Mouse (Mus musculus) hindbrain, postnatal 0 days (tissue): Measurements from ENCODE around the gene Cd83. TPM values are rescaled to one million over a fixed set of nuclear protein-coding genes. Genes with fewer than 3 reads are reported as not detected.

Experiments
- ATAC-seq: fragments of 200-750 bp; cut with Nextera tagmentation; 2 replicates; pipeline ENCODE4 v1.8.0; 2017; ENCODE audit warnings: mild to moderate bottlenecking, moderate TSS enrichment, moderate library complexity
- DNase-seq: peaks from one replicate; pipeline ENCODE4 v3.0.0-alpha.2; 2015; ENCODE audit warnings: low spot score
- H3K27ac ChIP-seq: fragments of 300-500 bp; sonication (generic); 2 replicates; pipeline ENCODE4 v1.5.1; 2014; ENCODE audit warnings: mild to moderate bottlenecking
- H3K27me3 ChIP-seq: fragments of 300-500 bp; sonication (generic); 2 replicates; pipeline ENCODE4 v1.6.1; 2014; ENCODE audit warnings: low read length, mixed read lengths; ENCODE audit not compliant: insufficient read depth
- H3K36me3 ChIP-seq: fragments of 300-500 bp; sonication (generic); 2 replicates; pipeline ENCODE4 v1.6.1; 2014; ENCODE audit warnings: low read length, mixed read lengths; ENCODE audit not compliant: insufficient read depth
- H3K4me1 ChIP-seq: fragments of 300-500 bp; sonication (generic); 2 replicates; pipeline ENCODE4 v1.6.1; 2014; ENCODE audit warnings: antibody characterized with exemption, low read length, mixed read lengths; ENCODE audit not compliant: insufficient read depth
- H3K4me2 ChIP-seq: fragments of 300-500 bp; sonication (generic); 2 replicates; pipeline ENCODE4 v1.6.1; 2014; ENCODE audit warnings: low read depth, mild to moderate bottlenecking, low read length, moderate library complexity, mixed read lengths
- H3K4me3 ChIP-seq: fragments of 300-500 bp; sonication (generic); 2 replicates; pipeline ENCODE4 v1.5.1; 2014; ENCODE audit warnings: low read length
- H3K9ac ChIP-seq: fragments of 300-500 bp; sonication (generic); replicated peaks from 2 replicates; pipeline ENCODE4 v1.6.1; 2014; ENCODE audit warnings: mild to moderate bottlenecking, low read length, moderate library complexity, mixed read lengths
- H3K9me3 ChIP-seq: fragments of 300-500 bp; sonication (generic); 2 replicates; pipeline ENCODE4 v1.6.1; 2016; ENCODE audit warnings: low read length, mixed read lengths
- CTCF ChIP-seq: IDR thresholded peaks from 2 replicates; pipeline ENCODE4 v1.5.1; 2016; ENCODE audit warnings: antibody characterized with exemption, control low read depth, low read depth
- WGBS: fragments of 180-500 bp; shearing (Covaris S2); extraction: QIAGEN DNeasy Blood & Tissue Kit; methylation state at CpG from one replicate; pipeline ENCODE4 v1.1.7; 2014; 5-methylcytosine and 5-hydroxymethylcytosine counted together
- polyA plus RNA-seq: library from polyadenylated mRNA; unstranded; fragments of >200 nt; fragmentation: Nextera tagmentation; extraction: Ambion mirVana; gene quantifications from 2 replicates; pipeline ENCODE4 v1.2.1, GENCODE M21; 2015
- total RNA-seq: library from RNA; depleted of rRNA; stranded (reverse); fragments of >200 nt; gene quantifications from 2 replicates; pipeline ENCODE4 v1.2.3, GENCODE M21; 2014; rRNA removed

Cd83 gene
- total RNA-seq (43.7 and 45.4 TPM in 2 replicates), polyA plus RNA-seq (38.5 and 38.6 TPM in 2 replicates)

- H3K27ac ChIP-seq, result peak within 1 kb of the TSS; percentile 76
- H3K4me2 ChIP-seq, result peak within 1 kb of the TSS; percentile 98
- H3K4me3 ChIP-seq, result peak within 1 kb of the TSS; percentile 65
- ATAC-seq (peak; percentile 83), DNase-seq (peak; percentile 76)
- WGBS, result 4% methylated on average over 66 of the region's 73 CpGs
- no peaks in the 10 kb centered on the region for H3K36me3 ChIP-seq
- no peak for TF ChIP-seq CTCF
- no peaks in the 10 kb centered on the region for H3K27me3 ChIP-seq
- no peaks in the 10 kb centered on the region for H3K9me3 ChIP-seq
- peaks cover 21% of the 10 kb centered on the region for H3K4me1 ChIP-seq
- peak within 1 kb of the TSS; percentile 78 for H3K9ac ChIP-seq
These were observed at the start of gene Cd83 for GRCm38 (mm10) chr13:43784725-43785711. Gene Cd83, plus strand, starts transcription at chr13:43784775.

DNA sequence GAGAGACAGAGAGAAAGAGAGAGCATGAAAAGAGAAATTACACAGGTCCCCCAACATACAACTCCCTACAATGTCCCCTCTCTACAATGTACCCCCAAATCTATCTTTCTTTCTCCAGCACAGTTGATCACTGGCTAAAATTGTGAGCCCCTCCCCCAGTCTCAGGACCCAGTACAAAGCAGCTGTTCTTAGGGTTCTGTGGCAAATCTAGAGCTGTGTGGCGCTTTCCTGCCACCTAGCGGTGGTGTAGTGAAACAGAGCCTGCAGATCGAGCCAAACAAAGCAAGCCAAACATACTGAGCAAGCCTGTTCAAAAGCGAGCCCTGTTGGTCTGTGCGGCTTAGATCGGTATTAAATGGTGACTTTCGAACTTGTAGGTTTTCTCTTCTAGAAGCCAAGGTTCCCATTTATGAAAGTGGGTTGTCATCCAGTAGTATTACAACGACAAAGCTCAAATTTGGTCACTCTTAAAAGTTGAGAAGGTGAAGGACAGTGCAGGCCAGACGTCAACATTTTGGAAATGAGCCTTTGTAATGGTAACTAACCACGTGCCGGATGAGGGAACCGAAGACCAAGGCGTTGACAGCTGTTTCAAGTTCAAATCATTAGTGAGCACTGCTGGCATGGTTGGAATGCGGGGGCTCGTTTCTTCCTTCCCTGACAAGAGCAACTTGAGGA, 44.8 kb upstream of the Cd83 start:
- peak; percentile 90 for ATAC-seq

GRCm38 (mm10) chr13:43740276-43740608, 44.3 kb upstream of the Cd83 start:
- no peak overlapping the region for H3K27ac ChIP-seq
- H3K36me3 ChIP-seq, result no peaks in the 10 kb centered on the region
- H3K4me2 ChIP-seq, result no peak overlapping the region
- TF ChIP-seq CTCF, result no peak
- 28% methylated on average over 7 of the region's 7 CpGs for WGBS
- H3K27me3 ChIP-seq, result no peaks in the 10 kb centered on the region
- no peak overlapping the region for H3K4me3 ChIP-seq
- no peak for DNase-seq
- ATAC-seq, result no peak
- H3K4me1 ChIP-seq, result no peaks in the 10 kb centered on the region
- no peak overlapping the region for H3K9ac ChIP-seq
- H3K9me3 ChIP-seq, result peaks cover 3% of the 10 kb centered on the region; the same call in 1 of the 2 replicates

More for the DNA sequence above, 44.8 kb upstream of the Cd83 start:
- Histone ChIP-seq H3K4me2 (no peak overlapping the region), H3K27me3 (no peaks in the 10 kb centered on the region), H3K27ac (no peak overlapping the region), H3K36me3 (no peaks in the 10 kb centered on the region), H3K9ac (no peak overlapping the region), H3K4me3 (no peak overlapping the region), H3K4me1 (no peaks in the 10 kb centered on the region), H3K9me3 (peaks cover 3% of the 10 kb centered on the region; the same call in 1 of the 2 replicates)
- 18% methylated on average over 15 of the region's 15 CpGs for WGBS
- peak; percentile 94 for DNase-seq
- peak; percentile 99 for TF ChIP-seq CTCF

DNA sequence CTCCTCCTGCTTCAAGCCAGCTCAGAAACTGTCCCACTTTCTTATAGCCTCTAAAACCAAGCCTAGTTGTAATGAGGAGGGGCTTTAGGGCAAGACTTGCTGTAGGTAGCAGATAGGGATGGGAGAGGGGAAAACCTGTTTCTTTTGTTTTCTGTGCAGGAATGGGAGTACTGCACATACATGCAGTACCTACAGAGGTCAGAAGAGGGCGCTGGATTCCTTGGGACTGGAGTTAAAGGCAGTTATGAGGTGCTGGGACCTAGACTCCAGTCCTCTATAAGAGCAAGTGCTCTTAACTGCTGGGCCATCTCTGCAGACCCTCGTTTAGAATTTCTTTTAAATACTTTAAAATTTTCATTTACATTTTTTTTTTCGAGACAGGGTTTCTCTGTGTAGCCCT, 41.9 kb upstream of the Cd83 start:
- Histone ChIP-seq H3K9me3 (peaks cover 3% of the 10 kb centered on the region), H3K27ac (no peak overlapping the region), H3K27me3 (no peaks in the 10 kb centered on the region), H3K4me1 (no peaks in the 10 kb centered on the region), H3K9ac (no peak overlapping the region), H3K4me2 (no peak overlapping the region), H3K36me3 (no peaks in the 10 kb centered on the region), H3K4me3 (no peak overlapping the region)
- DNase-seq, result no peak
- 75% methylated on average over 3 of the region's 3 CpGs for WGBS
- ATAC-seq, result no peak
- TF ChIP-seq CTCF, result peak; percentile 35; the same call in 1 of the 2 replicates

GRCm38 (mm10) chr13:43744259-43744658, 40.3 kb upstream of the Cd83 start:
- no peaks in the 10 kb centered on the region for H3K36me3 ChIP-seq
- DNase-seq (no peak), ATAC-seq (no peak)
- H3K9ac ChIP-seq, result no peak overlapping the region
- WGBS, result 74% methylated on average over 7 of the region's 7 CpGs
- no peaks in the 10 kb centered on the region for H3K27me3 ChIP-seq
- no peaks in the 10 kb centered on the region for H3K4me1 ChIP-seq
- H3K9me3 ChIP-seq, result peaks cover 3% of the 10 kb centered on the region
- H3K4me2 ChIP-seq, result no peak overlapping the region
- no peak overlapping the region for H3K27ac ChIP-seq
- no peak overlapping the region for H3K4me3 ChIP-seq
- no peak for TF ChIP-seq CTCF

DNA sequence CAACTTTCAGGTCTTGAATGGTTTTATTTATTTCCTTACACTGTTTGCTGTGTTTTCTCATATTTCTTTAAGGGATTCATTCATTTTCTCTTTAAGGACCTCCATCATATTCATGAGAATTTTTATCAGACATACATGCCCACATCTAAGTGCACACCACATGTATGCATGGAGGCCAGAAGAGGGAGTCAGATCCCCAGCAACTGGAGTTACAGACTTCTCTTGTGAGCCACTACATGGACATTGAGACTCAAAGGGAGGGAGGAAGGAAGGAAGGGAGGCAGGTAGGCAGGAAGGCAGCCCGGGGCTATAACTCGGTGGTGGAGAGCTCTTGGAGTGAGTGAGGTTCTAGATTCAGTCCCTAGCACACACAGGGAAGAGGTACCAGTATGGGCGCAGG, 34.3 kb upstream of the Cd83 start:
- no peak overlapping the region for H3K27ac ChIP-seq
- no peak overlapping the region for H3K4me3 ChIP-seq
- WGBS, result 91% methylated on average over 3 of the region's 3 CpGs
- H3K9me3 ChIP-seq, result no peaks in the 10 kb centered on the region; the same call in 1 of the 2 replicates
- H3K36me3 ChIP-seq, result no peaks in the 10 kb centered on the region
- no peak overlapping the region for H3K9ac ChIP-seq
- DNase-seq, result no peak
- peak; percentile 45 for TF ChIP-seq CTCF
- H3K4me2 ChIP-seq, result no peak overlapping the region
- H3K4me1 ChIP-seq, result no peaks in the 10 kb centered on the region
- H3K27me3 ChIP-seq, result no peaks in the 10 kb centered on the region
- no peak for ATAC-seq
